Mouse (Mus musculus) macrophage (primary cell): ENCODE data around the gene Fars2. TPM values are rescaled to one million over a fixed set of nuclear protein-coding genes. Genes with fewer than 3 reads are reported as not detected.

ENCODE experiments used
- H3K27ac ChIP-seq: fragments of 350-480 bp; formaldehyde crosslinking; 2 replicates; pipeline ENCODE4 v1.9.0; 2021
- H3K36me3 ChIP-seq: fragments of 350-480 bp; formaldehyde crosslinking; 2 replicates; pipeline ENCODE4 v1.9.0; 2021; ENCODE audit errors: inconsistent target
- H3K4me3 ChIP-seq: fragments of 350-480 bp; formaldehyde crosslinking; 2 replicates; pipeline ENCODE4 v1.9.0; 2021; ENCODE audit errors: inconsistent target
- H3K79me2 ChIP-seq: fragments of 350-480 bp; formaldehyde crosslinking; 2 replicates; pipeline ENCODE4 v1.9.0; 2021; ENCODE audit errors: inconsistent target
- WGBS: methylation state at CpG from one replicate; pipeline ENCODE4 v1.1.7; 2026; ENCODE audit warnings: inconsistent platforms; ENCODE audit not compliant: missing documents; 5-methylcytosine and 5-hydroxymethylcytosine counted together
- polyA plus RNA-seq: library from polyadenylated mRNA; stranded (reverse); fragments of 250-400 nt; gene quantifications from 3 replicates; pipeline ENCODE4 v1.2.4, GENCODE M21; 2018; ENCODE audit warnings: inconsistent platforms

The Fars2 gene
- polyA plus RNA-seq, 1 experiment from 2014 or later: 31.1 TPM

DNA sequence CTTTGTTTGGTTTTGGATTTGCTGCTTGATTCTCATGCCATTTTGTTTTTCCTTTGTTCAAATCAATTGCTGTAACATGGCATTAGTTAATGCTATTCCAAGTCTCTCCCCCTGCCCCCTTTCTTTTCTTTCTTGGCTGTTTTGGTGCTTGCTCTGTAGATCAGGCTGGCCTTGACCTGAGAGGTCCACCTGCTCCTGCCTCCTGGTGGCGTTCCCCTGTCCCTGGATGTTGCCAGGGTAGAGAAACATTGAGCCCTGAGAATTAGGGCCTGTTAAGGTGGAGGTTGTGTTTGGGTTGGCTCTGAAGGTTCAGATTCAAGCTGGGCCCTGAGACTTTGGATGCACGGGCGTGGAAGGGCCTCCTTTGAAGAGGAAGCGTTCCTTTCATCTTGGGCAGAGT lies 2.5 kb downstream of the Fars2 start:
- peaks cover 65% of the 10 kb centered on the region for H3K79me2 ChIP-seq
- H3K27ac ChIP-seq: no peak overlapping the region
- WGBS: 95% methylated on average over 4 of the region's 4 CpGs
- no peaks in the 10 kb centered on the region for H3K36me3 ChIP-seq
- H3K4me3 ChIP-seq: no peak overlapping the region

DNA sequence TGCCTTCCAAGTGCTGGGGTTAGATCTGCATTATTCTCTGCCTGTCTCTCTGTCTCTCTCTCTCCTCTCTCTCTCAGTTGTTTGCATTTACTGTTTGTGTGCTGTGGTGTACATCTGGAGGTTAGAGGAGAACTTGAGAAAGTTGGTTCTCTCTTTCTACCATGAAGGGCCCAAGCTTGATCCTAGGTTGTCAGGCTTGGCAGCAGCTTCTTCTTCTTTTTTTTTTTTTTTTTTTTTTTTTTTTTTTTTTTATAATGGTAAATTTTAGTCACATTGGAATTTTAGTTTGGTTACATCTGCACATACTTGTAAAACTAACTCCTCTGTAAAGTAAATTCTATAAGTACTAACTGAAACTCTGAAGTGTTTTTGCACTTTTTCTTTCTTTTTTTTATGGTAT lies 3.4 kb downstream of the Fars2 start:
- no peak overlapping the region for H3K27ac ChIP-seq

DNA sequence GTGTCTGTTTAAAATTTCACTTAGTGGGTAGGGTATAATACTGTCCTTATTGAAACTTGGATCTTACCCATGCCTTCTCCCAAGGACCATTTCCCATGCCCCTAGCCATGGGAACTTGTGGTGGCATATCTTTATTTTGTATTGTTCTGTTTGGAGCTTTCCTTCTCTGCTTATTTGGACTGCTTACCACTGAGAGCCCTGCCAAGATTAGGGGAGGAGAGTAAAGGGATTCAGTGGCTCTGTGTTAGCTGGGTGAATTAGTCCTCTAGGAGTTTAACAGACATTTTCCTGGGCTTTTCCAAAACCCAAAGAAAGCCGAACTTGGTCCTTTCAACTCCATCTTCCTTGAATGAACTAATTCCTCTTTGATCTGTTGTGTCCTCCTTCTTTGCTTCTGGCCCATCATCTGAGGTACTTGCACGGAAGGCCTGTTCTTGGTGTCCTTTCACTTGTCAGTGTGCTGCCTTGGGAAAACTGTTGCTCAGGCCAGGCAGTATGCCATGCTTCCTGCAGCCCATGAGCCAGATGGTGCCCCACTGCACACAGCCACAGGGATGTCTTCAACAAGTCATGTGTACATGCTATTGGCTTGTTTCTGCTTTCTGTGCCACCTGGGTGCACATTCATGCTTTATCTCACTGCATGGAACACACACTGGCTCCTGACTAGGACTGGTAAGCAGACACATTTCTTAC lies 12.3 kb downstream of the Fars2 start:
- no peak overlapping the region for H3K4me3 ChIP-seq
- WGBS: 95% methylated on average over 2 of the region's 2 CpGs
- peaks cover 39% of the 10 kb centered on the region; the same call in 1 of the 2 replicates for H3K79me2 ChIP-seq
- no peaks in the 10 kb centered on the region for H3K36me3 ChIP-seq
- no peak overlapping the region for H3K27ac ChIP-seq

More for the DNA sequence above, 3.4 kb downstream of the Fars2 start:
- peaks cover 65% of the 10 kb centered on the region for H3K79me2 ChIP-seq
- no peak overlapping the region for H3K4me3 ChIP-seq
- H3K36me3 ChIP-seq: no peaks in the 10 kb centered on the region

DNA sequence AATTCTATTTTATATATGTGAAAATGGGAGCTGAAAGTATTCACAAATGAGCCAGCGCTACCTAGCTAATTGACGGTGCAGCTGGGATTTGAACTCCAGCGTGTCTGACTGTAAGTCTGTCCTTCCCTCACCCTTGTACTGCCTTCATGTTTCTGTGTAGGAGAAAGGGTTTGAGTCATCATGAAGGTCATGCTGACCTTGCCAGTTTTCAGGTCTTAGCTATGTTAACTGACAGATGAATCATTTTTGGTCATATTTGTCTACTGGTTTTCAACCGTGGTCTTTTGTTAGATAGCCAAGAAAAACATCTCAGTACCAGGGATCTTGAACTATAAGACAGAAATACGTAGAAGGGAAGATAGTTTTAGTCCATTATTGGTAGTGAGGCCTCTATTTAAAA lies 14.2 kb downstream of the Fars2 start:
- H3K79me2 ChIP-seq: peaks cover 33% of the 10 kb centered on the region; the same call in 1 of the 2 replicates
- 73% methylated on average over 5 of the region's 5 CpGs for WGBS
- no peak overlapping the region for H3K4me3 ChIP-seq
- no peaks in the 10 kb centered on the region for H3K36me3 ChIP-seq
- H3K27ac ChIP-seq: peak overlapping the region; percentile 68

DNA sequence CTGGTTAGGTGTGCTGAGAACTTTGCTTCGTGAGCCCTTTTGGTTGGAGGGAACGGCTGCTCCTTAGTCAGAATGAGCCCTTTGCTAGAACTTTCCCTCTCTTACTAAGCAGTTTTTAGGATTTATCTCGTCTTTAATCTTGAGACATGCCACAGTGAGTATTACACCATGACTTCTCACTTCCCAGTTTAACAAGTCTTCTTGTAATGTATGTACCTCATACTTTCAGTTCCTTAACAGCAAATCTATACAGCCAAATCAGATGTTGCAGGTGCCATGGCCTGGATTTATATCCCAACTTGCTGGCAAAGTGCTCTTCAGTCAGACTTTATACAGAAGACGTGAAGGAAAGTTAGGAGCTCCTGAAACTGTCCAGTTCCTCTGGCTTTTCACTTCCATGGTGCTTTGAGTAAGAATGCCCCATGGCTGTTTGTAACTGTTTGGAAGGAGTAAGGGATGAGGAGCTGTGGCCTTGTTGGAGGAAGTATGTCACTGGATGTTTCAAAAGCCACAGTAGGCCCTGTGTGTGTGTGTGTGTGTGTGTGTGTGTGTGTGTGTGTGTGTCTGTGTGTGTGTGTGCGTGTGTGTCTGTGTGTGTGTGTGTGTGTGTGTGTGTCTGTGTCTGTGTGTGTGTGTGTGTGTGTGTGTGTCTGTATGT lies 14.9 kb downstream of the Fars2 start:
- Histone ChIP-seq H3K4me3 (no peak overlapping the region), H3K27ac (peak overlapping the region; percentile 68), H3K36me3 (no peaks in the 10 kb centered on the region), H3K79me2 (peaks cover 27% of the 10 kb centered on the region; the same call in 1 of the 2 replicates)
- WGBS: 0% methylated on average over 4 of the region's 5 CpGs

DNA sequence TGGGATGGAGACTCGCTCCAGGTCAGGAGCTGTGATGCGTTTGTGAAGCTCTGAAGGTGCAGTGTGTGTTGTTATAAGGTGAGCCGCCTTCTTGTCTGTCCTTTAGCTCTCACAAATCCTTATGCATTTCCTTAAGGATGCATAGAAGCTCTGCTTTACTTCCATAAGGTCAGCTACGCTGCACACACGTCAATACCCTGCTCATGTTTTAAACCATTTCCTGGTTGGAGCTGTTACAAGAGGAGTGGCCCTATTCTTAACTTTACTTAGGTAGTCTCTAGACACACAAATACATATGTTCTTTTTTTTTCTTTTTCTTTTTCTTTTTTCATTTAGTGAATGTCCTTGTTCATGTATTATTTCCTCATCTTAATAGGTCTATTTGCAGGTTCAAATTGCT lies 22.5 kb downstream of the Fars2 start:
- peaks cover 34% of the 10 kb centered on the region; the same call in 1 of the 2 replicates for H3K79me2 ChIP-seq
- no peak overlapping the region for H3K4me3 ChIP-seq
- WGBS: 94% methylated on average over 5 of the region's 5 CpGs
- H3K27ac ChIP-seq: no peak overlapping the region
- no peaks in the 10 kb centered on the region for H3K36me3 ChIP-seq

DNA sequence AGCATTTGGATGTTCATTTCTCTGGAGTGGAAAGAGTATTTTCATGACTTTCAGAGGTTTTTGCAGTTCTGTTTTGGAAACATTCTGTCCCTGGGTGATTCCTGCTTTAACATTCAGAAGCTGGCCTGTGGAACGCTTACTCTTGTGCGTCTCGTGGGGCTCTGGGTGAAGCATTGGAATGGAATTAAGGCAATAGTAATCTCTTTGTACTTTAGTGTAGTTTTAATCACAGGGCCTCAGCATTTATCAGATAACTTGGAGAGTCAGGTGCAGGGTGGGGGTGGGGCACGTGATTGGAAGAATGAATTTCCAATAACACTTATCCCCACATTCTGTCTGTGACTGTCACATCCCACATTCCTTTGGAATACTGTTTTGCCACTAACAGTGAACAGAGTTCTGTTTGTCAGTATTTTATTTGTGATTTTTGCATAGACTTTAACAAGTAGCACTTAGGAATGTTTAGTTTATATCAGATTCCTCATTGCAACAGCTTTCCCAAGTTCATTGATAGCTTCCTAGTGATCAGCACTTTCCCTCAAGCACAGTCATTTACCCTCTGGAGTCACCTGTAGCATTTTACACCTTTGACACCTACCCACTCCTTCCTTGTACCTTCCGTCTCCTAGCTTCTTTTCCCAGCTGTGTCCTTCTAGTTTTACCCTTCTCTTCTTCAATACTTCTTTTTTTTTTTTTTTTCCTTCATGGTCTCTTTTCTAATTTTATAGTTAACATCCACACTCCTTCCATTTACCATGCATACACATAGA lies 23.2 kb downstream of the Fars2 start:
- Histone ChIP-seq H3K79me2 (peaks cover 34% of the 10 kb centered on the region; the same call in 1 of the 2 replicates), H3K27ac (no peak overlapping the region)
- 92% methylated on average over 5 of the region's 5 CpGs for WGBS

DNA sequence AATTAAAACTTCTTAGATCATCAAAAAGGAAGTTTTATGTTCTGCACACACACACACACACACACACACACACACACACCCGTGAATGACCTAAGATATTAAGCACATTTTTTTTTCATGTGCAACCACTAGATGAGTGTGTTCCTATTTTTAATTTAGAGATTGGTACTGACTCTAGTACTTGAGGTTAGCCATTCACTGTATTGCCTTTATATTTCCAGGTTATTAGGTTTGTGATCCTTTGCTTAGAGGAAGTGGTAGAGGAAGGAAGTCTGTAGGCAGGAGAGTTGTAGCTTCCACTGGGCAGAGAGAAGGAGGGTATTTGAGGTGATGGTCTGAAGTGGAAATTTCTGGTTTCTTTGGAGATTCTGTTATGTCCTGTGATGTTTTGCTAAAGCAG lies 28.4 kb downstream of the Fars2 start:
- 0% methylated on average over 1 of the region's 1 CpGs for WGBS

More for the DNA sequence above, 23.2 kb downstream of the Fars2 start:
- Histone ChIP-seq H3K36me3 (no peaks in the 10 kb centered on the region), H3K4me3 (no peak overlapping the region)

DNA sequence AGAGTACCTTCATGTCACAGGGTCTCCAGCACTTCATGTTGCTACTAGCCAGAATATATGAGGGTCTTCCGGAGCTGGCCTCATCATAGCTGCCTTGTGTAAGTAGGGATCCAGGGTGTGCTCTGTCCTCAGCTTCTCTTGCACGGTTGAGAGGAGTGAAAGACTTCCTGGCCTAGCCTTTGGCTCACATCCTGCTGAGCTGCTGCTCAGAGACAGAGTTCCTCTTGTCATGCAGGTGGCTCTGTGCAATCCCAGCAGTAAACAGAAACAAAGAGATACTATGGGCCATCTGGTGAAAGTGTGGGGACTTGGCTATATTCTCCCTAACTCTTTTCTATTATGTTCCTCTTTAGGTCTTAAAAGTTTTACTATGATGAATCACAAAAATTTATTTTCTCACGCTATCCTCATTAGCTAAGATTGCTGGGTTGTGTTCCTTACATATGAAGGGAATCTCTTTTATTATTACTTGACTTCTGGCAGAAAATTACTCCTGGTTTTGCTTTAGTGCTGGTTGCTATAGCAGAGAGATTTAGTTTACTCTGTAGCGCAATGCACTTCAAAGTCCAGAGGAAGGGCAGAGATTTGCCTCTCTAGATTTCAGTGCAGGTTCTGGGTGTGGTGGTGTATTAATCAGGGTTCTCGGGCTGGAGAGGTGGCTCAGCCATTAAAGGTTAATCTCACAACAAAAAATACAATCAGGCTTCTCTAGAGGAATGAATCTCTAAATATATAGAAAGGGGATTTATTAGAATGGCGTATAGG lies 32.1 kb downstream of the Fars2 start:
- 75% methylated on average over 6 of the region's 6 CpGs for WGBS
- no peaks in the 10 kb centered on the region for H3K36me3 ChIP-seq
- no peak overlapping the region for H3K4me3 ChIP-seq
- H3K27ac ChIP-seq: no peak overlapping the region
- H3K79me2 ChIP-seq: no peaks in the 10 kb centered on the region; the same call in 1 of the 2 replicates

More for the DNA sequence above, 28.4 kb downstream of the Fars2 start:
- H3K4me3 ChIP-seq: no peak overlapping the region
- no peak overlapping the region for H3K27ac ChIP-seq
- H3K79me2 ChIP-seq: peaks cover 15% of the 10 kb centered on the region; the same call in 1 of the 2 replicates
- no peaks in the 10 kb centered on the region for H3K36me3 ChIP-seq

DNA sequence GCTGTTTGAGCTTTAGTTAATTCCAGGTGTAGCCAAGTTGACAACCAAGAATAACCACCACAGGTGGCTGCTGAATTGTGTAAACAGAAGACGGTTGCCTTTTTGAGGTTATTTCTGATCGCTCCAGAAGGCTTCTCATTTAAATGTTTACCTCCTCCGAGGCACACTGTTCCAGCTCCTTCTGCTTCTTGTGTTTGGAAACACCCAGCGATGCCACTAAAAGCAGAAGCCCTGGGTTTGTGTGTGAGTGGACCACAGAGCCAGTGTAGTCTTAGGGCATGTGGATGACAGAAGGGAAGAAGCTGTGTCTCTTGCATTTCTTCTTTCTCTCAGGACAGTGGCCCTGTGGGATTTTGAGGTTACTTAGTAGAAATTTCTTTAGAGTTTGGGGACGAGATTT lies 33.1 kb downstream of the Fars2 start:
- Histone ChIP-seq H3K27ac (no peak overlapping the region), H3K4me3 (no peak overlapping the region), H3K36me3 (no peaks in the 10 kb centered on the region), H3K79me2 (no peaks in the 10 kb centered on the region; the same call in 1 of the 2 replicates)
- 55% methylated on average over 5 of the region's 5 CpGs for WGBS

DNA sequence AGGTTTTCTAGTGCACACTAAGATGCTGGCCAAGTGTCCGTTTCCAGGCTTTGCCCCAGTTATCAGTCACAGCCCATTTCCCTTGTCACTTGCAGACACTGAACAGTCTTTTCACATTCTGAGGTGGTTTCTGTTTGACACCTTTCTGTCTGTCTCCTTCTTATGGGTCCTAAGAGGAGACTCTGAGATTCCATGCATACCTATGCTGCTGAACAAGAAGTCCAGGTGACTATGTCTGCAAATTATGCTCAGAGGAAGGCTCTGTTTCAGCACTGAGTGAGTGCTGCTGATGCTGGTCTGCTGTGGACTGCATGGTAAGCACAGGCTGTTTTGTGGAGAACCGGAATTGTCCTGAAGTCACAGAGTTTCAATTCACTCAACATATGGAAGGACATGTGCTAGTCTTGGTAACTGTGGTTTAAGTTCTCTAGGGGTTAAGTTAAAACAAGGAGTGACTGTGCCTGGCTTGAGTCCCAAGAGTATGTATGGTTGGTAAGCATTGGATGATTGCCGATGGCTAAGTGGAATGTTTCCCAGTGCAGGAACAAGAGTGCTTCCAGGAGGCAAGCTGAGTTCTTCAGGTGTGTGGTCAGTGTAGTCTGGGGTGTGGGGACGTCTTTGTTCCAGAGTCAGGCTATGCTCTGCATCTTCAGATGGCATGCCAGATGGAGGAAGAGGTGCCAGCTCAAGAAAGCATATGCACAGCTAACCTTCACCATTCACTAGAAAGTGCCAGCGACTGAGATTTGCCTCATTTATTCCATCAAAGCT lies 35.7 kb downstream of the Fars2 start:
- WGBS: 91% methylated on average over 5 of the region's 5 CpGs
- Histone ChIP-seq H3K79me2 (no peaks in the 10 kb centered on the region), H3K36me3 (no peaks in the 10 kb centered on the region), H3K4me3 (no peak overlapping the region), H3K27ac (no peak overlapping the region)

DNA sequence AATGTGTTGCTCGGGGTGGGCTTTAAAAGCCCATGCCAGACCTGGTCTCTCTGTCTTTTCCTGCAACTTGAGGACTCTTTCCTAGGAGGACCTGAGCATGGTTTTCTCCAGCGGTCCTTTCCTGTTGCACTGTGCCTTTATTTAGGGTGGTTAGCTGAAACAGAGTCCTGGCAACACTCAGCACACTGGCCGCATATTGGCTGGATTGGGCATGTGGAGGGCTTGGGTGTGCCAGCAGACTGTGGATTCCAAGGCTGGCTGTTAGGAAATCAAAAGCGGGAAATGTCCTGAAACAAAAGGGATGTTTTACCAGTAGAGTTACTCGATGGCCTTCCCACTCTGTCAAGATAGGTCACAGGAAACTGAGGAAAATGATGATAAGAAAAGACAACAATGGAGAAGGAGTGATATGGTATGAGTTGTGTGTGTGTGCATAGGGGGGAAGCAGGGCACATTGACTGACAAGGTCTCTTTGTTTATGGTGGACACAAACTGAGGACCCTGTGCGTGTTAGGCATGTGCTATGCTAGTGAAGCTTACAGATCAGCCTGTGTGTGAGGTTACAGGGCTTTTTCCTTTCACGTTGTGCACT lies 39.2 kb downstream of the Fars2 start:
- Histone ChIP-seq H3K4me3 (no peak overlapping the region), H3K79me2 (no peaks in the 10 kb centered on the region), H3K36me3 (no peaks in the 10 kb centered on the region), H3K27ac (no peak overlapping the region)
- WGBS: 90% methylated on average over 6 of the region's 7 CpGs

DNA sequence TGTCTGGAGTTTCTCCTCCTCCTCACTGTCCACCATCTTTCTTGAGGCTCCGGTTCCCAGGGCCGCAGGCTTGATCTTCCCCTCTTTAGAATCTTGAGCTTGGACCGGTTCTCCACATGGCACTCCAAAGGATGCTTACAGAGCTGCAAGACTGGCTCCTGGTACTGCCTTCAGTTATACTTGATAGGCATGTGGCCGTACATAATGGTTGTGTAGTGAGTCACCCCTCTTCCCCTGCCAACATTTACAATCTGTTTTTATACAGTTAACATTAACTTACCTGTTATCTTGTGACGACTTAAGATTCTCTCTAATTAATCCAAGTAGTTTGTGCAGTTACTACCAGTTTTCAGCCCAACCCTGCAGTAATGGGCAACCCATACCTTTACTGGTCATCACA lies 46.2 kb downstream of the Fars2 start:
- no peaks in the 10 kb centered on the region for H3K36me3 ChIP-seq
- no peak overlapping the region for H3K4me3 ChIP-seq
- 95% methylated on average over 5 of the region's 5 CpGs for WGBS
- no peak overlapping the region for H3K27ac ChIP-seq
- H3K79me2 ChIP-seq: no peaks in the 10 kb centered on the region
